Mouse (Mus musculus) MEL (cell line): ENCODE results near the gene Gad1. TPM values are rescaled to one million over a fixed set of nuclear protein-coding genes. Genes with fewer than 3 reads are reported as not detected.

Source experiments
- DNase-seq: peaks from one replicate; pipeline ENCODE4 v3.0.0; 2011; ENCODE audit warnings: low read depth, low spot score
- H3K27ac ChIP-seq: 2 replicates; pipeline ENCODE4 v1.5.1; 2012; ENCODE audit warnings: low read depth, mild to moderate bottlenecking, control low read depth, low read length, moderate library complexity; ENCODE audit not compliant: control insufficient read depth
- H3K27me3 ChIP-seq, 2 experiments: fragments of 150-350 bp in 1 of 2; sonication (generic) in 1 of 2; 2 replicates each; pipeline ENCODE4 v1.6.1; 2012; ENCODE audit warnings: low read length in 2 of 2, mild to moderate bottlenecking in 2 of 2, improper control_type of control experiment in 1 of 2, moderate library complexity in 1 of 2; ENCODE audit not compliant: insufficient read depth in 2 of 2, control insufficient read depth in 1 of 2
- H3K36me3 ChIP-seq, 2 experiments: 2 replicates each; pipeline ENCODE4 v1.6.1; 2012 to 2014; ENCODE audit warnings: low read length in 2 of 2, improper control_type of control experiment in 1 of 2, inconsistent platforms in 1 of 2, mild to moderate bottlenecking in 1 of 2; ENCODE audit not compliant: insufficient read depth in 2 of 2, control insufficient read depth in 1 of 2
- H3K4me1 ChIP-seq, 2 experiments: fragments of 150-350 bp in 1 of 2; sonication (generic) in 1 of 2; 2 replicates each; pipeline ENCODE4 v1.6.1; 2012; ENCODE audit warnings: low read length in 2 of 2, improper control_type of control experiment in 1 of 2, mild to moderate bottlenecking in 1 of 2; ENCODE audit not compliant: insufficient read depth in 2 of 2, control insufficient read depth in 1 of 2
- H3K4me3 ChIP-seq, 2 experiments: fragments of 150-350 bp in 1 of 2; sonication (generic) in 1 of 2; 2 replicates each; pipeline ENCODE4 v1.5.1; 2012; ENCODE audit warnings: low read depth in 2 of 2, low read length in 2 of 2, mild to moderate bottlenecking in 2 of 2, moderate library complexity in 2 of 2, control low read depth in 1 of 2, improper control_type of control experiment in 1 of 2; ENCODE audit not compliant: control insufficient read depth in 1 of 2, insufficient read depth in 1 of 2
- H3K79me2 ChIP-seq: 2 replicates; pipeline ENCODE4 v1.6.1; 2012; ENCODE audit warnings: mild to moderate bottlenecking, low read length, moderate library complexity; ENCODE audit not compliant: control insufficient read depth, poor library complexity, insufficient read depth
- H3K9ac ChIP-seq: 2 replicates; pipeline ENCODE4 v1.6.1; 2012; ENCODE audit warnings: low read depth, mild to moderate bottlenecking, control low read depth, low read length, moderate library complexity; ENCODE audit not compliant: control insufficient read depth, poor library complexity, severe bottlenecking
- H3K9me3 ChIP-seq: fragments of 150-350 bp; sonication (generic); replicated peaks from 2 replicates; pipeline ENCODE4 v1.6.1; 2012; ENCODE audit warnings: mild to moderate bottlenecking, low read length, improper control_type of control experiment, moderate library complexity; ENCODE audit not compliant: insufficient read depth
- CHD1 ChIP-seq: IDR thresholded peaks from 2 replicates; pipeline ENCODE4 v1.6.1; 2012; ENCODE audit warnings: low read depth, mild to moderate bottlenecking, inconsistent platforms, low read length, improper control_type of control experiment
- E2F4 ChIP-seq: IDR thresholded peaks from 2 replicates; pipeline ENCODE4 v1.6.1; 2011; ENCODE audit warnings: low read depth, low read length, improper control_type of control experiment, borderline replicate concordance
- ELF1 ChIP-seq: IDR thresholded peaks from 2 replicates; pipeline ENCODE4 v1.6.1; 2014; ENCODE audit warnings: low read depth, mild to moderate bottlenecking, inconsistent platforms, low read length, improper control_type of control experiment, moderate library complexity
- EP300 ChIP-seq, 2 experiments: IDR thresholded peaks; 2 replicates each; pipeline ENCODE4 v1.6.1; 2011; ENCODE audit warnings: improper control_type of control experiment in 2 of 2, low read length in 2 of 2, low read depth in 1 of 2, mild to moderate bottlenecking in 1 of 2
- ETS1 ChIP-seq: IDR thresholded peaks from 2 replicates; pipeline ENCODE4 v1.6.1; 2012; ENCODE audit warnings: low read depth, mild to moderate bottlenecking, inconsistent platforms, low read length, improper control_type of control experiment, moderate library complexity
- GABPA ChIP-seq: IDR thresholded peaks from 2 replicates; pipeline ENCODE4 v1.6.1; 2012; ENCODE audit warnings: low read depth, mild to moderate bottlenecking, inconsistent platforms, low read length, improper control_type of control experiment, moderate library complexity
- GATA1 ChIP-seq: IDR thresholded peaks from 2 replicates; pipeline ENCODE4 v1.6.1; 2011; ENCODE audit warnings: low read depth, low read length, improper control_type of control experiment
- HCFC1 ChIP-seq: IDR thresholded peaks from 2 replicates; pipeline ENCODE4 v1.6.1; 2012; ENCODE audit warnings: low read depth, mild to moderate bottlenecking, inconsistent platforms, low read length, improper control_type of control experiment, moderate library complexity
- KAT2A ChIP-seq: conservative IDR thresholded peaks from 2 replicates; pipeline ENCODE4 v1.6.1; 2012; ENCODE audit warnings: low read depth, low read length, improper control_type of control experiment, inconsistent platforms
- MAFK ChIP-seq: IDR thresholded peaks from 2 replicates; pipeline ENCODE4 v1.6.1; 2011; ENCODE audit warnings: low read depth, mild to moderate bottlenecking, low read length, improper control_type of control experiment, borderline replicate concordance
- MAX ChIP-seq: IDR thresholded peaks from 2 replicates; pipeline ENCODE4 v1.6.1; 2011; ENCODE audit warnings: low read length, improper control_type of control experiment
- MAZ ChIP-seq: IDR thresholded peaks from 2 replicates; pipeline ENCODE4 v1.6.1; 2012; ENCODE audit warnings: low read depth, mild to moderate bottlenecking, inconsistent platforms, low read length, improper control_type of control experiment
- MXI1 ChIP-seq: IDR thresholded peaks from 2 replicates; pipeline ENCODE4 v1.6.1; 2011; ENCODE audit warnings: mild to moderate bottlenecking, low read depth, low read length, improper control_type of control experiment
- MYC ChIP-seq: IDR thresholded peaks from 2 replicates; pipeline ENCODE4 v1.6.1; 2011; ENCODE audit warnings: low read depth, mild to moderate bottlenecking, low read length, improper control_type of control experiment, moderate library complexity
- NELFE ChIP-seq: IDR thresholded peaks from 2 replicates; pipeline ENCODE4 v1.6.1; 2011; ENCODE audit warnings: low read depth, low read length, improper control_type of control experiment
- POLR2AphosphoS2 ChIP-seq: IDR thresholded peaks from 2 replicates; pipeline ENCODE4 v1.6.1; 2011; ENCODE audit warnings: low read length, improper control_type of control experiment
- POLR2AphosphoS5 ChIP-seq: IDR thresholded peaks from 2 replicates; pipeline ENCODE4 v1.6.1; 2012; ENCODE audit warnings: low read depth, borderline replicate concordance, mild to moderate bottlenecking, inconsistent platforms, low read length, moderate library complexity, mixed read lengths
- RAD21 ChIP-seq: IDR thresholded peaks from 2 replicates; pipeline ENCODE4 v1.6.1; 2011; ENCODE audit warnings: mild to moderate bottlenecking, low read depth, low read length, improper control_type of control experiment
- SIN3A ChIP-seq: IDR thresholded peaks from 2 replicates; pipeline ENCODE4 v1.6.1; 2012; ENCODE audit warnings: low read length, improper control_type of control experiment, inconsistent platforms
- SMC3 ChIP-seq: IDR thresholded peaks from 2 replicates; pipeline ENCODE4 v1.6.1; 2011; ENCODE audit warnings: low read depth, low read length, improper control_type of control experiment
- UBTF ChIP-seq: IDR thresholded peaks from 2 replicates; pipeline ENCODE4 v1.6.1; 2012; ENCODE audit warnings: low read depth, mild to moderate bottlenecking, inconsistent platforms, low read length, improper control_type of control experiment, moderate library complexity, borderline replicate concordance; ENCODE audit not compliant: insufficient read depth
- USF1 ChIP-seq: IDR thresholded peaks from 2 replicates; pipeline ENCODE4 v1.6.1; 2014; ENCODE audit warnings: low read depth, mild to moderate bottlenecking, inconsistent platforms, low read length, improper control_type of control experiment, moderate library complexity
- USF2 ChIP-seq, 2 experiments: IDR thresholded peaks; 2 replicates each; pipeline ENCODE4 v1.6.1; 2011 to 2012; ENCODE audit warnings: improper control_type of control experiment in 2 of 2, low read length in 2 of 2, borderline replicate concordance in 1 of 2, inconsistent platforms in 1 of 2, low read depth in 1 of 2, mild to moderate bottlenecking in 1 of 2; ENCODE audit not compliant: insufficient read depth in 1 of 2
- polyA plus RNA-seq, 2 experiments: library from polyadenylated mRNA; stranded (reverse) in 1 of 2; unstranded in 1 of 2; fragments of >175 nt in 1 of 2; fragments of >200 nt in 1 of 2; gene quantifications; 2 replicates each; pipeline versions ENCODE4 v1.2.1 to v1.2.4; 2012; ENCODE audit warnings: low replicate concordance in 2 of 2, low read depth in 1 of 2; ENCODE audit not compliant: insufficient read length in 2 of 2, insufficient read depth in 1 of 2, missing spikeins in 1 of 2
- total RNA-seq: library from RNA; depleted of rRNA; stranded (reverse); fragments of 300-350 nt; gene quantifications from 2 replicates; pipeline ENCODE4 v1.2.3, GENCODE M21; 2012

Gene Gad1
- total and polyA plus RNA-seq, 3 experiments, result not detected

DNA sequence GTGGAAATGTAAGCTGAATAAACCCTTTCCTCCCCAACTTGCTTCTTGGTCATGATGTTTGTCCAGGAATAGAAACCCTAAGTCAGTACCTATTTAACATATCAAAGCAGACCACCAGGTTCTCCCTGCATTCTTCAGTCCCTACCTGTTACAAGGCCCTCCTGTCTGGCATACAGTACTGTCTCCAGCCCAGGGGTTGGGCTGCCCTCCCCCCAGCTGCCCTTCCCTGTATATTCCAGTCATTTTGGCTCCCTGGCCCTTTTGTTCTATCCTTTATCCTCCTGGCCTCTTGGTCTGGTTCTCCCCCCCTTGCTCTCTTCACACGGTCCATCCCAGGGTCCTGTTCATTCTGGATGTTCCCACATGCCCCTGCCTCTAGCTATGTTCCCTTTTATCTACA lies 78.4 kb downstream of the Gad1 start:
- no peak overlapping the region for H3K4me3 ChIP-seq
- H3K4me1 ChIP-seq, result no peaks in the 10 kb centered on the region
- DNase-seq, result no peak
- H3K27ac ChIP-seq, result no peak overlapping the region
- no peaks in the 10 kb centered on the region for H3K79me2 ChIP-seq
- H3K9ac ChIP-seq, result no peak overlapping the region
- TF ChIP-seq POLR2AphosphoS2, result no peak
- no peak for TF ChIP-seq USF2 (IDR thresholded peaks at IDR 0.05; ENCODE audit: borderline replicate concordance in 1 of 2, insufficient read depth in 1 of 2, low read depth in 1 of 2, low read length in 2 of 2)
- TF ChIP-seq HCFC1, result no peak
- no peak for TF ChIP-seq E2F4
- no peak for TF ChIP-seq GATA1
- no peak for TF ChIP-seq KAT2A
- TF ChIP-seq ETS1, result no peak
- TF ChIP-seq EP300 (IDR thresholded peaks at IDR 0.05; ENCODE audit: low read depth in 1 of 2, low read length in 2 of 2), result no peak
- no peak for TF ChIP-seq MYC
- no peak for TF ChIP-seq USF1
- TF ChIP-seq SMC3, result no peak
- TF ChIP-seq UBTF, result no peak
- no peak for TF ChIP-seq MAX
- no peak for TF ChIP-seq MAZ
- no peak for TF ChIP-seq MAFK
- TF ChIP-seq SIN3A, result no peak
- TF ChIP-seq, all 39 proteins: peak for 0
- no peaks in the 10 kb centered on the region for H3K9me3 ChIP-seq
- no peaks in the 10 kb centered on the region for H3K36me3 ChIP-seq
- no peaks in the 10 kb centered on the region; a peak in 1 of 4 replicates for H3K27me3 ChIP-seq

DNA sequence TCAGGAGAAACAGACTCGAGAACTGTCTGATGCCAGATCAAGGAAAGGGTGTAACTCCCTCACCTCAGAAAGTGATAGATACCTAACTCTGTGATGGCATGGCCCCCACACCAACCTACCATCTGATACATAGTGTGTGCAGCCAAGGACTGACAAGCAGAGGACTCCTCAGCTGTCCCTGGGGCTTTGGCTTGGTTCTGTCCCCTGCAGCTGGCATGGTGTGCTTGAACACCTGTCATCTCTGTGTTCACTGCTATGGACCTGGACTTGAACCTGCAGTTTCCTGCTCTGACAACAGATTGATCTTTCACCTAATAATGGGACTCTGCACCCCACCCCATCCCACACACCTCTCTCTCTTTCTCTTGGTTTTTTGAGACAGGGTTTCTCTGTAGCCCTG lies 79.5 kb downstream of the Gad1 start:
- DNase-seq, result no peak
- H3K36me3 ChIP-seq, result no peaks in the 10 kb centered on the region
- no peaks in the 10 kb centered on the region; a peak in 1 of 4 replicates for H3K27me3 ChIP-seq
- H3K9me3 ChIP-seq, result no peaks in the 10 kb centered on the region
- H3K4me3 ChIP-seq, result no peak overlapping the region
- no peaks in the 10 kb centered on the region for H3K4me1 ChIP-seq
- H3K27ac ChIP-seq, result no peak overlapping the region
- no peak overlapping the region for H3K9ac ChIP-seq
- no peaks in the 10 kb centered on the region for H3K79me2 ChIP-seq
- TF ChIP-seq MXI1, result no peak
- no peak for TF ChIP-seq NELFE
- no peak for TF ChIP-seq MAFK
- TF ChIP-seq CHD1, result no peak
- no peak for TF ChIP-seq ETS1
- no peak for TF ChIP-seq ELF1
- TF ChIP-seq RAD21, result no peak
- no peak for TF ChIP-seq POLR2AphosphoS5
- no peak for TF ChIP-seq GABPA
